Mouse (Mus musculus): Measurements from ENCODE around the gene Myo1d. TPM values are rescaled to one million over a fixed set of nuclear protein-coding genes. Genes with fewer than 3 reads are reported as not detected.
A peak's percentile ranks its signal among the peaks of the same experiment; 100 is the strongest.

Myo1d gene
- polyA plus RNA-seq, 1 experiment = 16.9 TPM

DNA sequence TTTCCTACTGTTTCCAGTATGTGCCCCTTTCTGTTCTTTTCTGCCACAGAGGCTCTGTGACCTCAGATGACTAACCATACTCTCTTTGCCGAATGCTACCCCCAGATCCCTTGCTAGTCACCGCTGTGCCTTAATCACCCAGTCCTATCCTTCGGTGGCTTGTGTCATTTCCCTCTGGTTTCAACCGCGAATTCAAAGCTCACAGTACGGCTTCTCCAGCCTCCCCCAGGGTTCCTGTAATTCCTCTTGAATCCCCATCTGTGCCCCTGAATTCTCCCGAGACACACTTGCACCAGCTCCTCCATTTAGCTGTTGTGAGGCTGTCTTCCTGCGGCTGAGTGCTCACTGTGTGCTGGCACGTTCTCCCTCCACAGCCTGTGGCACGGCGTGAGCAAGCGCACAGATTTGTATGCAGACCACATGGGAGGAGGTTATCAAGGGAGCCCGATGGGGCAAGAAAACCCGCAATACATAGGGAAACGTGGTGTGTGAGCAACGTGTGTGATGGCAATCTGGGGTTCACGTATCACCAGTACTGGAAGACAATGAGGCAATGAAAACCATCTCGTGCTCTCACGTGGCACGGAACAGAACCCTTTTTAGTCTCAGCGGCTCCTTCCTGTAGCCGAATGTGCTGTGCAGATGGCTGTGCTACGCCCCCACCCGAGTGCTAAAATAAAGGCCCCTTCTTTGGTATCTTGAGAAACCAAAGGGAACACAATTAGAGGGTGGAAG is 177.0 kb downstream of the Myo1d start:
- Histone ChIP-seq H3K27me3 (ENCODE audit: control insufficient read depth, insufficient read depth, low read length) (no peaks in the 10 kb centered on the region), H3K4me3 (replicated peaks; ENCODE audit: insufficient read depth, low read depth, low read length) (peak overlapping the region; percentile 64), H3K4me1 (ENCODE audit: control insufficient read depth, insufficient read depth, low read length) (peaks cover 4% of the 10 kb centered on the region), H3K27ac (ENCODE audit: insufficient read depth, low read length) (peak overlapping the region; percentile 67)
- TF ChIP-seq CTCF (IDR thresholded peaks at IDR 0.05; ENCODE audit: borderline replicate concordance, insufficient read depth, low read depth, low read length) (no peak), POLR2A (IDR thresholded peaks at IDR 0.05; ENCODE audit: borderline replicate concordance, insufficient read depth, low read length) (peak; percentile 69)
- DNase-seq = peak; percentile 77 to 80
- WGBS = 1% methylated on average over 24 of the region's 24 CpGs

- Histone ChIP-seq H3K27ac (ENCODE audit: insufficient read depth, low read length) (peak overlapping the region; percentile 32; the same call in 1 of the 2 replicates), H3K4me3 (replicated peaks; ENCODE audit: insufficient read depth, low read depth, low read length) (peak overlapping the region; percentile 25), H3K4me1 (ENCODE audit: control insufficient read depth, insufficient read depth, low read length) (peaks cover 4% of the 10 kb centered on the region), H3K27me3 (ENCODE audit: control insufficient read depth, insufficient read depth, low read length) (no peaks in the 10 kb centered on the region)
- no peak for TF ChIP-seq POLR2A (IDR thresholded peaks at IDR 0.05; ENCODE audit: borderline replicate concordance, insufficient read depth, low read length)
- peak; percentile 70; the same call in 1 of the 2 replicates for TF ChIP-seq CTCF (IDR thresholded peaks at IDR 0.05; ENCODE audit: borderline replicate concordance, insufficient read depth, low read depth, low read length)
- DNase-seq = peak; percentile 22 to 58
- WGBS = 10% methylated on average over 8 of the region's 8 CpGs
Observed at GRCm38 (mm10) chr11:80602041-80602458, 177.8 kb downstream of the Myo1d start.

DNA sequence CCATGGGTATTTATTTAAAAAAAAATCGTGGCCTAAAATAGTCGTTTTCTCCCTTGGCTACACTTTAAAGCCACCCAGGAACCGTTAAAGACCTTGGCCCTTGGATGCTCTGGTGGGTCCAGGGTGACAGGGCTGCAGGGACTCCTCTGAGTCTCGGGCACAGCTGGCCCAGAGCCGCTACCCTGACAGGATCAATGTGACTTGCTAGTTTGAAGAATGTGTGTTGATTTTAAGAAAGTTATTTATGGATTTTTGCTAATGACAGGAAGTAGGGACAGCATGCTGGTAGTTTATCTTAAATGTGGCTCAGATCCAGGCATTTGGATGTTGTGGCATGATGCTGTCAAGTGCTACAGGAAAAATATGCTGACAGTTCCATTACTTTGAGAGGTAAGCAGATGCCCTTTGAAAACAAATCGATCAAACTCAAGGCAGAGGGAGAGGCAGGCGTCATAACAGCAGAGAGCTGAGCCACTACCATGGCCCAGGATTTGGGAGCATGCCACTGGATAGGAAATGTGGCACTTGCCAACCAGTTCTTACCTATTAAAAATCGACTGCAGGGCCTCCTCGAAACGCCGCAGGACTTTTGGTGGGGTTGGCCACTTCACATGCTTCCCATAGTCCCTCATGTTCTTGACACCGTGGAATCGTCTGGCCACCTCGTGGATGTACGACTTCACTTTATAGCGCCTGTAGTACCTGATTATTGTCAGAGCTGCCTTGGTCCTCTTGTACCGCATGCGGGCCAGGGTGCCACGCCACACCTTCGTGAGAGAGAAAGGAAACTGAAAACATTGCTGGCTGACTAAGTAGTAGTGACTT is 178.6 kb downstream of the Myo1d start:
- Histone ChIP-seq H3K4me3 (replicated peaks; ENCODE audit: insufficient read depth, low read depth, low read length) (no peak overlapping the region), H3K4me1 (ENCODE audit: control insufficient read depth, insufficient read depth, low read length) (peaks cover 4% of the 10 kb centered on the region), H3K27me3 (ENCODE audit: control insufficient read depth, insufficient read depth, low read length) (no peaks in the 10 kb centered on the region), H3K27ac (ENCODE audit: insufficient read depth, low read length) (no peak overlapping the region)
- no peak for DNase-seq
- TF ChIP-seq CTCF (IDR thresholded peaks at IDR 0.05; ENCODE audit: borderline replicate concordance, insufficient read depth, low read depth, low read length) = no peak
- TF ChIP-seq POLR2A (IDR thresholded peaks at IDR 0.05; ENCODE audit: borderline replicate concordance, insufficient read depth, low read length) = no peak
- 69% methylated on average over 20 of the region's 20 CpGs for WGBS

- Histone ChIP-seq H3K4me1 (ENCODE audit: control insufficient read depth, insufficient read depth, low read length) (no peaks in the 10 kb centered on the region), H3K4me3 (replicated peaks; ENCODE audit: insufficient read depth, low read depth, low read length) (no peak overlapping the region), H3K27me3 (ENCODE audit: control insufficient read depth, insufficient read depth, low read length) (no peaks in the 10 kb centered on the region), H3K27ac (ENCODE audit: insufficient read depth, low read length) (no peak overlapping the region)
- TF ChIP-seq POLR2A (IDR thresholded peaks at IDR 0.05; ENCODE audit: borderline replicate concordance, insufficient read depth, low read length) = no peak
- 69% methylated on average over 1 of the region's 1 CpGs for WGBS
- DNase-seq = no peak
Observed at GRCm38 (mm10) chr11:80595482-80595881, 184.3 kb downstream of the Myo1d start.

- Histone ChIP-seq H3K4me3 (replicated peaks; ENCODE audit: insufficient read depth, low read depth, low read length) (no peak overlapping the region), H3K4me1 (ENCODE audit: control insufficient read depth, insufficient read depth, low read length) (no peaks in the 10 kb centered on the region), H3K27me3 (ENCODE audit: control insufficient read depth, insufficient read depth, low read length) (no peaks in the 10 kb centered on the region), H3K27ac (ENCODE audit: insufficient read depth, low read length) (no peak overlapping the region)
- DNase-seq = no peak
- no peak for TF ChIP-seq CTCF (IDR thresholded peaks at IDR 0.05; ENCODE audit: borderline replicate concordance, insufficient read depth, low read depth, low read length)
- no peak for TF ChIP-seq POLR2A (IDR thresholded peaks at IDR 0.05; ENCODE audit: borderline replicate concordance, insufficient read depth, low read length)
- 75% methylated on average over 5 of the region's 5 CpGs for WGBS
Observed at GRCm38 (mm10) chr11:80589387-80589786, 190.4 kb downstream of the Myo1d start.

GRCm38 (mm10) chr11:80585761-80586160 is 194.1 kb downstream of the Myo1d start:
- DNase-seq = no peak
- Histone ChIP-seq H3K27me3 (ENCODE audit: control insufficient read depth, insufficient read depth, low read length) (no peaks in the 10 kb centered on the region), H3K27ac (ENCODE audit: insufficient read depth, low read length) (no peak overlapping the region), H3K4me3 (replicated peaks; ENCODE audit: insufficient read depth, low read depth, low read length) (no peak overlapping the region), H3K4me1 (ENCODE audit: control insufficient read depth, insufficient read depth, low read length) (no peaks in the 10 kb centered on the region)
- TF ChIP-seq CTCF (IDR thresholded peaks at IDR 0.05; ENCODE audit: borderline replicate concordance, insufficient read depth, low read depth, low read length) (no peak), POLR2A (IDR thresholded peaks at IDR 0.05; ENCODE audit: borderline replicate concordance, insufficient read depth, low read length) (no peak)

GRCm38 (mm10) chr11:80585211-80585610 is 194.6 kb downstream of the Myo1d start:
- TF ChIP-seq POLR2A (IDR thresholded peaks at IDR 0.05; ENCODE audit: borderline replicate concordance, insufficient read depth, low read length) = no peak
- no peak for TF ChIP-seq CTCF (IDR thresholded peaks at IDR 0.05; ENCODE audit: borderline replicate concordance, insufficient read depth, low read depth, low read length)
- H3K4me3 ChIP-seq (replicated peaks; ENCODE audit: insufficient read depth, low read depth, low read length) = no peak overlapping the region
- no peaks in the 10 kb centered on the region for H3K27me3 ChIP-seq (ENCODE audit: control insufficient read depth, insufficient read depth, low read length)
- no peak for DNase-seq
- WGBS = 69% methylated on average over 11 of the region's 11 CpGs
- H3K4me1 ChIP-seq (ENCODE audit: control insufficient read depth, insufficient read depth, low read length) = no peaks in the 10 kb centered on the region
- no peak overlapping the region for H3K27ac ChIP-seq (ENCODE audit: insufficient read depth, low read length)

- no peak overlapping the region for H3K4me3 ChIP-seq (replicated peaks; ENCODE audit: insufficient read depth, low read depth, low read length)
- WGBS = 82% methylated on average over 3 of the region's 3 CpGs
- no peak for TF ChIP-seq POLR2A (IDR thresholded peaks at IDR 0.05; ENCODE audit: borderline replicate concordance, insufficient read depth, low read length)
- TF ChIP-seq CTCF (IDR thresholded peaks at IDR 0.05; ENCODE audit: borderline replicate concordance, insufficient read depth, low read depth, low read length) = no peak
- H3K27ac ChIP-seq (ENCODE audit: insufficient read depth, low read length) = no peak overlapping the region
- DNase-seq = no peak
- no peaks in the 10 kb centered on the region for H3K27me3 ChIP-seq (ENCODE audit: control insufficient read depth, insufficient read depth, low read length)
- no peaks in the 10 kb centered on the region for H3K4me1 ChIP-seq (ENCODE audit: control insufficient read depth, insufficient read depth, low read length)
Observed at GRCm38 (mm10) chr11:80580494-80580893, 199.3 kb downstream of the Myo1d start.

Data from cerebellum, adult 2 months (tissue).